Mouse (Mus musculus): ENCODE results near the gene Fgd2. TPM values are rescaled to one million over a fixed set of nuclear protein-coding genes. Genes with fewer than 3 reads are reported as not detected.
"Not testable (repeated sequence)": the region's sequence is repeated elsewhere in the genome, so short reads cannot be mapped to it uniquely, and the experiment has no call there.

The Fgd2 gene
- polyA plus RNA-seq, 1 experiment from 2014 or later: 3.0 TPM

GRCm38 (mm10) chr17:29347645-29348256 lies 13.0 kb upstream of the Fgd2 start, which contains the start of gene Mtch1:
Gene Mtch1, minus strand, starts transcription at chr17:29347934.
- no peaks in the 10 kb centered on the region; the same call in 1 of the 2 replicates for H3K36me3 ChIP-seq
- no peaks in the 10 kb centered on the region for H3K27me3 ChIP-seq
- H3K4me1 ChIP-seq (replicated peaks): peaks cover 24% of the 10 kb centered on the region
- H3K9ac ChIP-seq: peak within 1 kb of the TSS; percentile 90
- H3K9me3 ChIP-seq (replicated peaks): no peaks in the 10 kb centered on the region
- peak within 1 kb of the TSS; percentile 81 for H3K4me2 ChIP-seq
- H3K4me3 ChIP-seq: peak within 1 kb of the TSS; percentile 92
- ATAC-seq (replicated peaks; ENCODE audit: insufficient number of reproducible peaks, insufficient read depth, low FRiP score, low read depth): peak; percentile 97
- WGBS: under 1% methylated on average over 40 of the region's 53 CpGs
- peak within 1 kb of the TSS; percentile 91 for H3K27ac ChIP-seq

- no peaks in the 10 kb centered on the region for H3K9me3 ChIP-seq (replicated peaks)
- no peak overlapping the region for H3K4me2 ChIP-seq
- no peak overlapping the region for H3K27ac ChIP-seq
- no peak overlapping the region for H3K9ac ChIP-seq
- H3K36me3 ChIP-seq: no peaks in the 10 kb centered on the region; the same call in 1 of the 2 replicates
- peaks cover 21% of the 10 kb centered on the region for H3K4me1 ChIP-seq (replicated peaks)
- H3K4me3 ChIP-seq: no peak overlapping the region
- WGBS: 64% methylated on average over 2 of the region's 2 CpGs
- no peak for ATAC-seq (replicated peaks; ENCODE audit: insufficient number of reproducible peaks, insufficient read depth, low FRiP score, low read depth)
- H3K27me3 ChIP-seq: no peaks in the 10 kb centered on the region
Measured at GRCm38 (mm10) chr17:29348996-29349395, 11.7 kb upstream of the Fgd2 start.

GRCm38 (mm10) chr17:29351056-29351455 lies 9.7 kb upstream of the Fgd2 start:
- H3K4me1 ChIP-seq (replicated peaks): peaks cover 26% of the 10 kb centered on the region
- H3K27me3 ChIP-seq; H3K9ac ChIP-seq; H3K4me2 ChIP-seq; H3K4me3 ChIP-seq; H3K9me3 ChIP-seq (replicated peaks); ATAC-seq (replicated peaks; ENCODE audit: insufficient number of reproducible peaks, insufficient read depth, low FRiP score, low read depth); H3K36me3 ChIP-seq; H3K27ac ChIP-seq: not testable (repeated sequence)
- 79% methylated on average over 5 of the region's 5 CpGs for whole genome bisulfite sequencing

- Histone ChIP-seq H3K27me3 (no peaks in the 10 kb centered on the region), H3K36me3 (no peaks in the 10 kb centered on the region), H3K4me1 (replicated peaks) (peaks cover 29% of the 10 kb centered on the region), H3K4me3 (no peak overlapping the region), H3K9ac (peak overlapping the region; percentile 53), H3K27ac (peak overlapping the region; percentile 98), H3K4me2 (peak overlapping the region; percentile 70), H3K9me3 (replicated peaks) (no peaks in the 10 kb centered on the region)
- 23% methylated on average over 5 of the region's 5 CpGs for WGBS
- peak; percentile 32 for ATAC-seq (replicated peaks; ENCODE audit: insufficient number of reproducible peaks, insufficient read depth, low FRiP score, low read depth)
Measured at GRCm38 (mm10) chr17:29355461-29355840, 5.3 kb upstream of the Fgd2 start.

- peak; percentile 75 for ATAC-seq (replicated peaks; ENCODE audit: insufficient number of reproducible peaks, insufficient read depth, low FRiP score, low read depth)
- H3K9ac ChIP-seq: peak overlapping the region; percentile 53
- peaks cover 34% of the 10 kb centered on the region for H3K4me1 ChIP-seq (replicated peaks)
- no peaks in the 10 kb centered on the region for H3K27me3 ChIP-seq
- H3K9me3 ChIP-seq (replicated peaks): no peaks in the 10 kb centered on the region
- peak overlapping the region; percentile 98 for H3K27ac ChIP-seq
- 8% methylated on average over 17 of the region's 17 CpGs for WGBS
- H3K4me3 ChIP-seq: peak overlapping the region; percentile 44
- no peaks in the 10 kb centered on the region for H3K36me3 ChIP-seq
- peak overlapping the region; percentile 70 for H3K4me2 ChIP-seq
Measured at GRCm38 (mm10) chr17:29355841-29356478, 4.8 kb upstream of the Fgd2 start.

GRCm38 (mm10) chr17:29356479-29356856 lies 4.2 kb upstream of the Fgd2 start:
- Histone ChIP-seq H3K27ac (peak overlapping the region; percentile 98), H3K9ac (peak overlapping the region; percentile 53), H3K27me3 (no peaks in the 10 kb centered on the region), H3K4me1 (replicated peaks) (peaks cover 38% of the 10 kb centered on the region), H3K4me3 (peak overlapping the region; percentile 44), H3K4me2 (peak overlapping the region; percentile 70), H3K9me3 (replicated peaks) (no peaks in the 10 kb centered on the region), H3K36me3 (no peaks in the 10 kb centered on the region)
- WGBS: 3% methylated on average over 11 of the region's 11 CpGs
- peak; percentile 91 for ATAC-seq (replicated peaks; ENCODE audit: insufficient number of reproducible peaks, insufficient read depth, low FRiP score, low read depth)

GRCm38 (mm10) chr17:29356882-29357281 lies 3.8 kb upstream of the Fgd2 start:
- H3K4me1 ChIP-seq (replicated peaks): peaks cover 39% of the 10 kb centered on the region
- H3K4me2 ChIP-seq: peak overlapping the region; percentile 70
- H3K9ac ChIP-seq: peak overlapping the region; percentile 53
- H3K27ac ChIP-seq: peak overlapping the region; percentile 98
- H3K27me3 ChIP-seq: no peaks in the 10 kb centered on the region
- no peaks in the 10 kb centered on the region for H3K36me3 ChIP-seq
- ATAC-seq (replicated peaks; ENCODE audit: insufficient number of reproducible peaks, insufficient read depth, low FRiP score, low read depth): 0 out of 2 replicates have a peak, but pooled peaks have one; percentile 3
- peak overlapping the region; percentile 44 for H3K4me3 ChIP-seq
- no peaks in the 10 kb centered on the region for H3K9me3 ChIP-seq (replicated peaks)
- WGBS: 17% methylated on average over 9 of the region's 9 CpGs

GRCm38 (mm10) chr17:29358928-29359327 lies 1.8 kb upstream of the Fgd2 start:
- no peak for ATAC-seq (replicated peaks; ENCODE audit: insufficient number of reproducible peaks, insufficient read depth, low FRiP score, low read depth)
- H3K27me3 ChIP-seq: no peaks in the 10 kb centered on the region
- no peak overlapping the region for H3K27ac ChIP-seq
- no peaks in the 10 kb centered on the region for H3K36me3 ChIP-seq
- WGBS: 75% methylated on average over 3 of the region's 3 CpGs
- no peak overlapping the region for H3K4me2 ChIP-seq
- H3K9ac ChIP-seq: no peak overlapping the region
- no peak overlapping the region for H3K4me3 ChIP-seq
- no peaks in the 10 kb centered on the region for H3K9me3 ChIP-seq (replicated peaks)
- H3K4me1 ChIP-seq (replicated peaks): peaks cover 39% of the 10 kb centered on the region

GRCm38 (mm10) chr17:29361982-29362691 lies 1.4 kb downstream of the Fgd2 start:
- no peaks in the 10 kb centered on the region for H3K9me3 ChIP-seq (replicated peaks)
- H3K9ac ChIP-seq: no peak overlapping the region
- no peak overlapping the region for H3K4me3 ChIP-seq
- peaks cover 14% of the 10 kb centered on the region for H3K4me1 ChIP-seq (replicated peaks)
- no peak for ATAC-seq (replicated peaks; ENCODE audit: insufficient number of reproducible peaks, insufficient read depth, low FRiP score, low read depth)
- H3K27me3 ChIP-seq: 0 out of 2 replicates have a peak, but pooled peaks cover 3% of the 10 kb centered on the region
- H3K36me3 ChIP-seq: no peaks in the 10 kb centered on the region
- WGBS: 40% methylated on average over 8 of the region's 8 CpGs
- no peak overlapping the region for H3K4me2 ChIP-seq
- no peak overlapping the region for H3K27ac ChIP-seq

GRCm38 (mm10) chr17:29363109-29363508 lies 2.4 kb downstream of the Fgd2 start:
- H3K27ac ChIP-seq: no peak overlapping the region
- no peak overlapping the region for H3K4me2 ChIP-seq
- no peak overlapping the region for H3K4me3 ChIP-seq
- no peaks in the 10 kb centered on the region for H3K36me3 ChIP-seq
- no peak for ATAC-seq (replicated peaks; ENCODE audit: insufficient number of reproducible peaks, insufficient read depth, low FRiP score, low read depth)
- 0 out of 2 replicates have a peak, but pooled peaks cover 6% of the 10 kb centered on the region for H3K27me3 ChIP-seq
- 75% methylated on average over 8 of the region's 8 CpGs for WGBS
- H3K4me1 ChIP-seq (replicated peaks): peaks cover 11% of the 10 kb centered on the region
- no peaks in the 10 kb centered on the region for H3K9me3 ChIP-seq (replicated peaks)
- no peak overlapping the region for H3K9ac ChIP-seq

GRCm38 (mm10) chr17:29365105-29365621 lies 4.4 kb downstream of the Fgd2 start:
- 0 out of 2 replicates have a peak, but pooled peaks cover 9% of the 10 kb centered on the region for H3K27me3 ChIP-seq
- H3K4me1 ChIP-seq (replicated peaks): peaks cover 11% of the 10 kb centered on the region
- no peak overlapping the region for H3K27ac ChIP-seq
- no peak overlapping the region for H3K4me2 ChIP-seq
- H3K9ac ChIP-seq: no peak overlapping the region
- ATAC-seq (replicated peaks; ENCODE audit: insufficient number of reproducible peaks, insufficient read depth, low FRiP score, low read depth): no peak
- no peak overlapping the region for H3K4me3 ChIP-seq
- 83% methylated on average over 13 of the region's 13 CpGs for WGBS
- no peaks in the 10 kb centered on the region for H3K36me3 ChIP-seq
- H3K9me3 ChIP-seq (replicated peaks): no peaks in the 10 kb centered on the region
